Mouse (Mus musculus) testis, adult 2 months (tissue): ENCODE results near the gene Abraxas2. TPM values are rescaled to one million over a fixed set of nuclear protein-coding genes. Genes with fewer than 3 reads are reported as not detected.

Experiments used
- H3K27ac ChIP-seq: fragments of 200-500 bp; 2 replicates; pipeline ENCODE4 v1.5.1; 2012; ENCODE audit warnings: low read depth, low read length; ENCODE audit not compliant: control insufficient read depth, insufficient read depth
- H3K27me3 ChIP-seq: fragments of 200-500 bp; 2 replicates; pipeline ENCODE4 v1.6.1; 2012; ENCODE audit warnings: mild to moderate bottlenecking, low read length, moderate library complexity; ENCODE audit not compliant: control insufficient read depth, insufficient read depth
- H3K36me3 ChIP-seq: fragments of 200-500 bp; 2 replicates; pipeline ENCODE4 v1.6.1; 2012; ENCODE audit warnings: mild to moderate bottlenecking, low read length; ENCODE audit not compliant: control insufficient read depth, insufficient read depth
- H3K4me1 ChIP-seq: fragments of 200-500 bp; 2 replicates; pipeline ENCODE4 v1.6.1; 2012; ENCODE audit warnings: low read length; ENCODE audit not compliant: control insufficient read depth, insufficient read depth
- H3K4me3 ChIP-seq: fragments of 200-500 bp; 2 replicates; pipeline ENCODE4 v1.5.1; 2012; ENCODE audit warnings: low read depth, mild to moderate bottlenecking, low read length, moderate library complexity, mixed read lengths; ENCODE audit not compliant: control insufficient read depth
- CTCF ChIP-seq: fragments of 200-500 bp; IDR thresholded peaks from 2 replicates; pipeline ENCODE4 v1.5.1; 2012; ENCODE audit warnings: low read depth, mild to moderate bottlenecking, inconsistent platforms, low read length, moderate library complexity; ENCODE audit not compliant: control insufficient read depth, insufficient read depth, insufficient replicate concordance
- POLR2A ChIP-seq: fragments of 200-500 bp; IDR thresholded peaks from 2 replicates; pipeline ENCODE4 v1.6.1; 2012; ENCODE audit warnings: low read depth, mild to moderate bottlenecking, inconsistent platforms, low read length, moderate library complexity; ENCODE audit not compliant: control insufficient read depth
- polyA plus RNA-seq: library from polyadenylated mRNA; depleted of rRNA; stranded (reverse); fragments of >200 nt; gene quantifications from 2 replicates; pipeline ENCODE4 v1.2.3, GENCODE M21; 2012

Abraxas2 gene
- polyA plus RNA-seq, 1 experiment, result 19.3 TPM

DNA sequence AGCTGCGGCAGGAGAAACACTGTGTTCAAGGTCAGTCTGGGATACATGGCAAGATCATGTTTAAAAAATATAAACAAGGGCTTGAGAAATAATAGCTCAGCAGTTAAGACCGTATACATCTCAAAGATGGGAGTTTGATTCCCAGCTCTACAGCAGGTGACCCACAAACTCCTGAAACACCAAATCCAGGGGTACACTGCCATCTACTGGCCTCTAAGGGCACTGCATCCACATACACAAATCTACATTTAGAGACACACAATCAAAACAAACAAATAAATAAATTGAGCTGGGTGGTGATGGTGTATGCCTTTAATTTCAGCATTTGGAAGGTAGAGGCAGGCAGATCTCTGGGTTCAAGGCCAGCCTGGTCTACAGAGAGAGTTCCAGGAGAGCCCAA is 39.2 kb downstream of the Abraxas2 start:
- no peak overlapping the region for H3K27ac ChIP-seq
- no peak overlapping the region for H3K4me3 ChIP-seq
- H3K36me3 ChIP-seq, result no peaks in the 10 kb centered on the region
- no peak for TF ChIP-seq POLR2A
- no peak; the same call in 1 of the 2 replicates for TF ChIP-seq CTCF
- peaks cover 5% of the 10 kb centered on the region for H3K4me1 ChIP-seq
- H3K27me3 ChIP-seq, result no peaks in the 10 kb centered on the region

DNA sequence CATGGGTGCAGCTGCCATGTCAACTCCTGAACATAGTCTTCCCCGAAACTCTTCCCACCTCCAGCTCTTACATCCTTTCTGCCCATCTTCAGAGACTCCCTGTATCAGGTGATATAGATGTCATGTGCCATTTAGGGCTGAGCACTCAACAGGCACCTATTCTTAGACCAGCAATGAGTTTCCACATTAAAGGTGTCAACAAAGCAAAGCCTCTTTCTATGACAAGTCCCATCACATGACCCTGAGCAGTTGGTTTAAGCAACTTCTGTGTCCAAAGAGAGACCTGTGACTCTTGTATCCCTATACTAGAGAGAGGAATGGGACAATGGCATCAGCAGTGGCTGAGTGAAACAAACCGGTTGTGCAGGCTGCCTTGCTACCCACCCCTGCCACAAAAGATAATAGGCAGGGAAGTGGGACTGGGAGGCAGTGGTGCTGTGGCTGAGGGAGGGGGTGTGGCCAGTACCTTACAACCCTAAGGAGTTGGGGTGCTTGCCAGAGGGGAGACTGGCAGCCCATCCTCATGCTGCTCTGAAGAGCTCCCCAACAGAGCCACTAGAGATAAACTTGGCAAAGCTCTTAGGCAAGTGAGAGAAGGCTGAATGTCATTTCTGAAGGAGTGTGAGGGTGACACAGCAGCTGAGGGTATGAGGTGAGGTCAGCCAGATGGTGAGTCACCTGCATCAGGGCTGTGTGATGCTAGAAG is 42.0 kb downstream of the Abraxas2 start:
- no peak overlapping the region for H3K27ac ChIP-seq
- no peak overlapping the region for H3K4me3 ChIP-seq
- H3K27me3 ChIP-seq, result no peaks in the 10 kb centered on the region
- TF ChIP-seq POLR2A (no peak), CTCF (no peak)
- H3K4me1 ChIP-seq, result peaks cover 5% of the 10 kb centered on the region
- no peaks in the 10 kb centered on the region for H3K36me3 ChIP-seq

DNA sequence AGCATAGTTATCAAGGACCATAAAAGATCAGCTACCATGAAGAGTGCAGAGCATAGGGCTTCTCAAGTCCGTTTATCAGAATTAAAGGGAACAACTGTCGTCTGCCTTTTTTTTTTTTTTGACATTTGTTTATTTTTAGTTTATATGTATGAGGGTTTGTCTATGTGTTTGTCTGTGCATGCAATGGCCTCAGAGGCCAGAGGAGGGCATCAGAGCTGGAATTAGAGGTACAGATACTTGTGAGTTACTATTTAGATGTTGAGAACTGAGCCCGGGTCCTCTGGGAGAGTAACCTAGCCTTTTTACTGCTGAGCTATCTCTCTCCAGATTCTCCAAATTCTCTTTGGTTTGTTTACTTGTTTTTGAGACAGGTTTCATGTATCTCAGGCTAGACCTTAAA is 44.8 kb downstream of the Abraxas2 start:
- Histone ChIP-seq H3K36me3 (no peaks in the 10 kb centered on the region), H3K27ac (no peak overlapping the region), H3K4me3 (no peak overlapping the region), H3K4me1 (no peaks in the 10 kb centered on the region; the same call in 1 of the 2 replicates), H3K27me3 (no peaks in the 10 kb centered on the region)
- TF ChIP-seq CTCF (no peak), POLR2A (no peak)

DNA sequence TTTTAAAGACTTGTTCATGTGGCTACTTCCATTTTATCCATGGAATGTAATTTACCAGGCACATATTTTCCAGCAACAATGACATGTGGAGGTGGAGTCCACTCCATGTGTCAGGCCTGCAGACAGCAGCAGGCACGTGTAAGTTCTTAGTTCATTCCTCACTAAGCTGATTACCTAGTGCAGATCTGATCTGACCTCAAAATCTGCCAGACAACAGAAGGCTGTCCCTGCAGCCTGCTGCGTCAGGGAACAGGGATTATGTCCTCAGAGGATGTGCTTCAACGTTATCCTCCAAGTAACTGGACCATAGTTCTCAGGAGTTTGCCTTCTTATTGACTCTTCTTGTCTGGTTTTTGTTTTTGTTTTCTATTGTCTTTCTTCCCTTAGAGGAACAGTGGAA is 62.9 kb downstream of the Abraxas2 start:
- TF ChIP-seq POLR2A, result no peak
- TF ChIP-seq CTCF, result no peak
- H3K36me3 ChIP-seq, result no peaks in the 10 kb centered on the region
- H3K27me3 ChIP-seq, result no peaks in the 10 kb centered on the region
- H3K4me3 ChIP-seq, result no peak overlapping the region
- no peaks in the 10 kb centered on the region for H3K4me1 ChIP-seq
- no peak overlapping the region for H3K27ac ChIP-seq

DNA sequence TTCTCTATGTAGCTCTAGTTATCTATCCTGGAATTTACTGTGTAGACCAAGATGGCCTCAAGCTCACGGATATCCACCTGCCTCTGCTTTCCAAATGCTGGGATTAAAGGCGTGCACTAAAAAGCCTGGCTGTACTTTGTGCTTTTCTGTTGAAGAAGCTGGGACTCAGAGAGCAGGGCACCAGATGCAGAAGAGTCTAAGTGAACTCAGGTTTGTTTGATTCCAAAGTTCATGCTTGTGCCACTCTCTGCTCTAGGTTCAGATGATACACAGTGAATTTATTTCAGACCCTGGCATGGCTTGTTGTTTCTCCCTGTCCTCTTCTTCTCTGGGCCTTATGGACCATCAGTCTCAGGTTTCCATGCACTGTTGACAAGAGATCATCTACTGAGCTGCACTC is 66.2 kb downstream of the Abraxas2 start:
- H3K36me3 ChIP-seq, result no peaks in the 10 kb centered on the region
- no peaks in the 10 kb centered on the region for H3K27me3 ChIP-seq
- H3K4me1 ChIP-seq, result no peaks in the 10 kb centered on the region
- no peak overlapping the region for H3K4me3 ChIP-seq
- no peak overlapping the region for H3K27ac ChIP-seq
- no peak for TF ChIP-seq POLR2A
- TF ChIP-seq CTCF, result no peak

DNA sequence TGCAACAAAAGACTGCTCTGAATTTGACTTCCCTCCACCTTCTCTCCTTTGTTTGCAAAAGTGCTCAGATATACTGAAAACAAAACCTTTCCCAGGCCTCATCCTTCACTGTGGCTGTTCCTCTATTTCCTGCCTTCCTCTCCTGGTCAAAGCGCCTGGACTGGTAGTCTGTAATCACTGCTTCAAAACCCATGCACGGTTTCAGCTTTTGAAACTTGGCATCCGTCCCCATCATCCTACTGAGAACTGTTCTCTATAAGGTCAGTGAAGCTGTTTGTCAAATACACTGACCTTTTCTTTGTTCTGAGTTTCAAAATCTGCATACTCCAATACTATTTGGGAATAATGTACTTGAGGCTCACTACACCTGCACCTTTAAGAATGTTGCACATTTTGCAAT is 68.2 kb downstream of the Abraxas2 start:
- Histone ChIP-seq H3K27ac (no peak overlapping the region), H3K36me3 (no peaks in the 10 kb centered on the region), H3K4me3 (no peak overlapping the region), H3K27me3 (no peaks in the 10 kb centered on the region), H3K4me1 (no peaks in the 10 kb centered on the region)
- TF ChIP-seq POLR2A, result no peak
- no peak for TF ChIP-seq CTCF

DNA sequence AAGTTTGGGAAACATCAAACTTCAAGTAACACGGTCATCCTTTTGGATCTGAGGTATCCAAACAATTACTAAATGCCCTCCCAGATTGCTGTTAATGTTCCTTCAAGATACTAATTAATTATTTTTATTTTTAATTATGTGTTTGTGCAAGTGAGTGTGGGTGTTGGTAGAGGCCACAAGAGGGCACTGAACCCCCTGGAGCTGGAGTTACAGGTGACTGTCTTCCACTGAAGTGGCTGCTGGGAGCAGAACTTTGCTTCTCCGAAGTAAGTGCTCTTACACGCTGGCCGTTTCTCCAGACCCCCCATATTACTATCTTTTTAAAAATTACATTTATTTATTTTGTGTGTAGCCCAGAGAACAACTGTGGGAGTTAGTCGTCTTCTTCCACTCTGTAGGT is 71.0 kb downstream of the Abraxas2 start:
- Histone ChIP-seq H3K27me3 (no peaks in the 10 kb centered on the region), H3K27ac (no peak overlapping the region), H3K4me3 (peak overlapping the region; percentile 100), H3K4me1 (no peaks in the 10 kb centered on the region), H3K36me3 (no peaks in the 10 kb centered on the region)
- TF ChIP-seq CTCF, result no peak
- no peak for TF ChIP-seq POLR2A
